Mouse (Mus musculus) lung, adult 2 months (tissue): ENCODE measurements around the gene Tcp1. TPM values are rescaled to one million over a fixed set of nuclear protein-coding genes. Genes with fewer than 3 reads are reported as not detected.
"Not testable (repeated sequence)": the region's sequence is repeated elsewhere in the genome, so short reads cannot be mapped to it uniquely, and the experiment has no call there.

Source experiments
- DNase-seq: peaks from one replicate; pipeline ENCODE4 v3.0.0; 2022
- H3K4me1 ChIP-seq: fragments of 200-500 bp; 2 replicates; pipeline ENCODE4 v1.6.1; 2011; ENCODE audit warnings: low read length; ENCODE audit not compliant: control insufficient read depth, insufficient read depth
- H3K4me3 ChIP-seq: fragments of 200-500 bp; replicated peaks from 2 replicates; pipeline ENCODE3; 2011; ENCODE audit warnings: low read depth, mild to moderate bottlenecking, control low read depth, low read length; ENCODE audit errors: extremely low read depth
- CTCF ChIP-seq: fragments of 200-500 bp; IDR thresholded peaks from 2 replicates; pipeline ENCODE4 v1.5.1; 2011; ENCODE audit warnings: mild to moderate bottlenecking, low read length, control low read depth; ENCODE audit not compliant: insufficient read depth
- POLR2A ChIP-seq: fragments of 200-500 bp; IDR thresholded peaks from 2 replicates; pipeline ENCODE4 v1.6.1; 2011; ENCODE audit warnings: low read depth, mild to moderate bottlenecking, control low read depth, low read length, borderline replicate concordance; ENCODE audit errors: extremely low read depth
- WGBS: fragments of 180-500 bp; shearing (Covaris S2); methylation state at CpG from one replicate; pipeline ENCODE4 v1.1.7; 2018; 5-methylcytosine and 5-hydroxymethylcytosine counted together
- polyA plus RNA-seq: library from polyadenylated mRNA; depleted of rRNA; stranded (reverse); fragments of >200 nt; gene quantifications from 2 replicates; pipeline ENCODE4 v1.2.3, GENCODE M21; 2012

The Tcp1 gene
- polyA plus RNA-seq, 1 experiment = 47.7 TPM

DNA sequence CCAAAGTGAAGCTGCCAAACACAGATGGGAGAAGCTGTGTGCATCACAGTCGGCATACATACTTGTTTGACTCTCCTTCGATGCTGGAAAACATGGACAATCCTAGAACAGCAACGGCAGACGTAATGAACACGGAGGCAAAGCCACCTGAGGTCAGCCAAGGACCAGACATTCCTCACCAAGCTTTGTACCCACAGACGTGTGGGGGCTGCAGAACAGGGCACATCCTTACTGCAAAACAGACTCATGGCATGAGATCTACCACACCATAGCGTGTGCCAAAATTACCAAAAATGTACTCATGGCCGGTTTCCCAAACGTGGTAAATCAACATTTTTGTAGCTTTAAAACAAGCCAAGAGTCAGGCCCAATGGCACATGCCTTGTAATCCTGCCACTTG is 9.1 kb upstream of the Tcp1 start:
- Histone ChIP-seq H3K4me3 (no peak overlapping the region), H3K4me1 (no peaks in the 10 kb centered on the region)
- 83% methylated on average over 9 of the region's 9 CpGs for WGBS
- no peak for DNase-seq
- no peak for TF ChIP-seq CTCF
- TF ChIP-seq POLR2A = no peak

GRCm38 (mm10) chr17:12909361-12910280 is 5.9 kb upstream of the Tcp1 start, which contains the start of gene Pnldc1:
TSS of gene Pnldc1 (minus strand) at chr17:12910230.
- TF ChIP-seq POLR2A (no peak), CTCF (no peak)
- H3K4me3 ChIP-seq = no peak within 1 kb of the TSS
- no peak for DNase-seq
- 80% methylated on average over 35 of the region's 35 CpGs for WGBS
- H3K4me1 ChIP-seq = no peaks in the 10 kb centered on the region

GRCm38 (mm10) chr17:12910391-12910790 is 5.1 kb upstream of the Tcp1 start:
- no peak for DNase-seq
- H3K4me3 ChIP-seq = no peak overlapping the region
- no peaks in the 10 kb centered on the region; the same call in 1 of the 2 replicates for H3K4me1 ChIP-seq
- no peak for TF ChIP-seq POLR2A
- no peak for TF ChIP-seq CTCF
- WGBS = 87% methylated on average over 8 of the region's 8 CpGs

- H3K4me1 ChIP-seq = no peaks in the 10 kb centered on the region; the same call in 1 of the 2 replicates
- DNase-seq = peak; percentile 97
- under 1% methylated on average over 56 of the region's 56 CpGs for WGBS
- peak within 1 kb of the TSS; percentile 89 for H3K4me3 ChIP-seq
- TF ChIP-seq POLR2A (peak; percentile 93), CTCF (no peak)
These were observed 531 bp downstream of the Tcp1 start, which contains the start of gene Mrpl18 for GRCm38 (mm10) chr17:12915881-12916583. TSS of gene Mrpl18 (minus strand) at chr17:12916345.

GRCm38 (mm10) chr17:12916588-12917380 is 1.3 kb downstream of the Tcp1 start:
- Histone ChIP-seq H3K4me3 (peak overlapping the region; percentile 89), H3K4me1 (no peaks in the 10 kb centered on the region; the same call in 1 of the 2 replicates)
- 1% methylated on average over 40 of the region's 40 CpGs for WGBS
- no peak for DNase-seq
- TF ChIP-seq CTCF = no peak
- no peak for TF ChIP-seq POLR2A

GRCm38 (mm10) chr17:12921073-12921472 is 5.6 kb downstream of the Tcp1 start:
- WGBS = 92% methylated on average over 1 of the region's 1 CpGs
- TF ChIP-seq POLR2A (no peak), CTCF (no peak)
- no peaks in the 10 kb centered on the region for H3K4me1 ChIP-seq
- DNase-seq = no peak
- H3K4me3 ChIP-seq = no peak overlapping the region

- no peak for TF ChIP-seq POLR2A
- no peak for TF ChIP-seq CTCF
- no peak for DNase-seq
- 63% methylated on average over 3 of the region's 3 CpGs for WGBS
- Histone ChIP-seq H3K4me1 (no peaks in the 10 kb centered on the region), H3K4me3 (no peak overlapping the region)
These were observed 9.5 kb downstream of the Tcp1 start for GRCm38 (mm10) chr17:12925001-12925400.

DNA sequence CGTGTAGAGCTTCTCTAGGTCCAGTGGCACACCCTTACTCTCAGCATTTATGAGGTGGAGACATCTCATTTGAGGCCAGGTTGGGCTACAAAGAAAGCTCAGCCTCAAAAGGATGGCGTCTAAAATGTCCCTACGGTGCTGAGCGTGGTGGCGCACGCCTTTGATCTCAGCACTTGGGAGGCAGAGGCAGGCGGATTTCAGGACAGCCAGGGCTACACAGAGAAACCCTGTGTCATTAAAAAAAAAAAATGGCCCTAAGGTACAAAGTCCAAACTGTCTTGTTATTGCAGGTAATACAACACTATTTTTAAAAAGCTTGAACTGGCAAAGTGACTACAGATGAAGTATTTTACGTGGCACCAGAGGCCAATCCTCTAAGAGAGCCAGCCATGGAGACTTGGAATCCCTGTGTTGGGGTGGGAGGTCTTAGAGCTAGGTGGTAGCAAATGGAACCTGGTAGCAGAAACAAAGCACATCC is 10.2 kb downstream of the Tcp1 start:
- DNase-seq = no peak
- WGBS = 88% methylated on average over 8 of the region's 8 CpGs
- H3K4me1 ChIP-seq = no peaks in the 10 kb centered on the region

GRCm38 (mm10) chr17:12931576-12931975 is 16.1 kb downstream of the Tcp1 start:
- not testable (repeated sequence) for H3K4me1 ChIP-seq, H3K4me3 ChIP-seq, DNase-seq
- 91% methylated on average over 5 of the region's 5 CpGs for WGBS

More for the DNA sequence above, 10.2 kb downstream of the Tcp1 start:
- no peak overlapping the region for H3K4me3 ChIP-seq
- no peak for TF ChIP-seq CTCF
- TF ChIP-seq POLR2A = no peak
